Mouse (Mus musculus) leukemia stem cell, adult 10-12 weeks (primary cell): Measurements from ENCODE around the gene Ubl4a. TPM values are rescaled to one million over a fixed set of nuclear protein-coding genes. Genes with fewer than 3 reads are reported as not detected.

Experiments used
- polyA plus RNA-seq: library from polyadenylated mRNA; stranded (reverse); fragments of >175 nt; gene quantifications from 2 replicates; pipeline ENCODE4 v1.2.3, GENCODE M21; 2012; ENCODE audit warnings: low replicate concordance

Gene Ubl4a
- polyA plus RNA-seq, result 12.5 and 13.6 TPM in 2 replicates

GRCm38 (mm10) chrX:74372888-74373549, at the start of gene Ubl4a, which contains the start of gene Slc10a3:
Ubl4a (minus strand) TSS chrX:74373218.
Slc10a3 (minus strand) TSS chrX:74373349.

GRCm38 (mm10) chrX:74392535-74393443, 19.8 kb upstream of the Ubl4a start, which contains the start of the genes Fam3a and Ikbkg:
Fam3a (minus strand) TSS chrX:74393272.
Ikbkg (plus strand) TSS chrX:74393290.

GRCm38 (mm10) chrX:74353467-74353770, 19.6 kb downstream of the Ubl4a start, which contains the start of gene Lage3:
Lage3 (minus strand) TSS chrX:74353618.

GRCm38 (mm10) chrX:74328725-74329161, 44.3 kb downstream of the Ubl4a start, which contains the start of gene Plxna3:
Plxna3 (plus strand) TSS chrX:74329066.

Other genes starting within 250 kb of the Ubl4a start
- not detected in 2 replicates for gene Opn1mw, start 245.8 kb downstream of the Ubl4a start, polyA plus RNA-seq
- gene Mecp2, start 237.9 kb downstream of the Ubl4a start, polyA plus RNA-seq, result 27.3 and 47.4 TPM in 2 replicates
- not detected in 2 replicates for gene Tex28, start 205.4 kb downstream of the Ubl4a start, polyA plus RNA-seq
- not detected in 2 replicates for gene Tktl1, start 196.0 kb downstream of the Ubl4a start, polyA plus RNA-seq
- gene Flna, start 123.4 kb downstream of the Ubl4a start, polyA plus RNA-seq, result 42.2 and 77.0 TPM in 2 replicates
- 14.2 and 47.5 TPM in 2 replicates for gene Emd, start 118.5 kb downstream of the Ubl4a start, polyA plus RNA-seq
- gene Rpl10, start 102.4 kb downstream of the Ubl4a start, polyA plus RNA-seq, result 109 and 533 TPM in 2 replicates
- gene Taz, start 91.3 kb downstream of the Ubl4a start, polyA plus RNA-seq, result 33.1 and 36.6 TPM in 2 replicates
- 0.18 and 1.0 TPM in 2 replicates for gene Dnase1l1, start 90.9 kb downstream of the Ubl4a start, polyA plus RNA-seq
- 16.9 and 43.6 TPM in 2 replicates for gene Atp6ap1, start 76.1 kb downstream of the Ubl4a start, polyA plus RNA-seq
- gene Gdi1, start 68.2 kb downstream of the Ubl4a start, polyA plus RNA-seq, result 29.7 and 52.2 TPM in 2 replicates
- 8.0 and 12.8 TPM in 2 replicates for gene Fam50a, start 60.2 kb downstream of the Ubl4a start, polyA plus RNA-seq
- 6.0 and 6.2 TPM in 2 replicates for gene Plxna3, start 44.2 kb downstream of the Ubl4a start, polyA plus RNA-seq
- gene Lage3, start 19.6 kb downstream of the Ubl4a start, polyA plus RNA-seq, result 5.2 and 5.7 TPM in 2 replicates
- 1.8 and 3.0 TPM in 2 replicates for gene Slc10a3, start 131 bp upstream of the Ubl4a start, polyA plus RNA-seq
- 3.6 and 6.3 TPM in 2 replicates for gene Fam3a, start 20.1 kb upstream of the Ubl4a start, polyA plus RNA-seq
- gene Ikbkg, start 20.1 kb upstream of the Ubl4a start, polyA plus RNA-seq, result 8.5 and 10.8 TPM in 2 replicates
- 6.0 and 14.2 TPM in 2 replicates for gene G6pdx, start 56.0 kb upstream of the Ubl4a start, polyA plus RNA-seq
- gene Gm6880, start 108.2 kb upstream of the Ubl4a start, polyA plus RNA-seq, result not detected in 2 replicates
- gene Olfr1326-ps1, start 201.7 kb upstream of the Ubl4a start, polyA plus RNA-seq, result not detected in 2 replicates
- not detected in 2 replicates for gene Olfr1325, start 219.5 kb upstream of the Ubl4a start, polyA plus RNA-seq